Mouse (Mus musculus) forebrain, embryonic 16.5 days (tissue): Measurements from ENCODE around the gene Cldn13. TPM values are rescaled to one million over a fixed set of nuclear protein-coding genes. Genes with fewer than 3 reads are reported as not detected.

ENCODE experiments used
- ATAC-seq: fragments of 200-750 bp; cut with Nextera tagmentation; 2 replicates; pipeline ENCODE4 v1.8.0; 2017; ENCODE audit warnings: mild to moderate bottlenecking, moderate library complexity
- H3K27ac ChIP-seq: fragments of 300-500 bp; sonication (generic); 2 replicates; pipeline ENCODE4 v1.5.1; 2014; ENCODE audit warnings: low read length, control low read depth
- H3K27me3 ChIP-seq: fragments of 300-500 bp; sonication (generic); replicated peaks from 2 replicates; pipeline ENCODE4 v1.6.1; 2014; ENCODE audit warnings: low read length; ENCODE audit not compliant: control insufficient read depth, insufficient read depth
- H3K36me3 ChIP-seq: fragments of 300-500 bp; sonication (generic); 2 replicates; pipeline ENCODE4 v1.6.1; 2014; ENCODE audit not compliant: control insufficient read depth, insufficient read depth
- H3K4me1 ChIP-seq: fragments of 300-500 bp; sonication (generic); replicated peaks from 2 replicates; pipeline ENCODE4 v1.6.1; 2014; ENCODE audit warnings: low read length; ENCODE audit not compliant: control insufficient read depth, insufficient read depth
- H3K4me2 ChIP-seq: fragments of 300-500 bp; sonication (generic); 2 replicates; pipeline ENCODE4 v1.6.1; 2014; ENCODE audit warnings: mild to moderate bottlenecking, low read length, control low read depth
- H3K4me3 ChIP-seq: fragments of 300-500 bp; sonication (generic); replicated peaks from 2 replicates; pipeline ENCODE4 v1.5.1; 2014; ENCODE audit warnings: mild to moderate bottlenecking, low read length, control low read depth
- H3K9ac ChIP-seq: fragments of 300-500 bp; sonication (generic); replicated peaks from 2 replicates; pipeline ENCODE4 v1.6.1; 2014; ENCODE audit warnings: low read depth, low read length, control low read depth
- H3K9me3 ChIP-seq: fragments of 300-500 bp; sonication (generic); 2 replicates; pipeline ENCODE4 v1.6.1; 2016; ENCODE audit warnings: low read length; ENCODE audit not compliant: control insufficient read depth
- WGBS: fragments of 180-500 bp; shearing (Covaris S2); extraction: QIAGEN DNeasy Blood & Tissue Kit; methylation state at CpG from one replicate; pipeline ENCODE4 v1.1.7; 2014; 5-methylcytosine and 5-hydroxymethylcytosine counted together
- polyA plus RNA-seq: library from polyadenylated mRNA; unstranded; fragments of >200 nt; fragmentation: Nextera tagmentation; extraction: Ambion mirVana; gene quantifications from 2 replicates; pipeline ENCODE4 v1.2.1, GENCODE M21; 2015

Cldn13 gene
- polyA plus RNA-seq, 1 experiment from 2014 or later: not detected

GRCm38 (mm10) chr5:134868506-134868905 lies 46.8 kb downstream of the Cldn13 start:
- no peak for ATAC-seq
- no peaks in the 10 kb centered on the region for H3K27me3 ChIP-seq
- H3K4me1 ChIP-seq: 0 out of 2 replicates have a peak, but pooled peaks cover 3% of the 10 kb centered on the region
- whole genome bisulfite sequencing: 76% methylated on average over 5 of the region's 5 CpGs
- H3K27ac ChIP-seq: no peak overlapping the region
- H3K4me2 ChIP-seq: no peak overlapping the region
- H3K4me3 ChIP-seq: no peak overlapping the region
- no peaks in the 10 kb centered on the region for H3K9me3 ChIP-seq
- no peak overlapping the region for H3K9ac ChIP-seq
- no peaks in the 10 kb centered on the region for H3K36me3 ChIP-seq

DNA sequence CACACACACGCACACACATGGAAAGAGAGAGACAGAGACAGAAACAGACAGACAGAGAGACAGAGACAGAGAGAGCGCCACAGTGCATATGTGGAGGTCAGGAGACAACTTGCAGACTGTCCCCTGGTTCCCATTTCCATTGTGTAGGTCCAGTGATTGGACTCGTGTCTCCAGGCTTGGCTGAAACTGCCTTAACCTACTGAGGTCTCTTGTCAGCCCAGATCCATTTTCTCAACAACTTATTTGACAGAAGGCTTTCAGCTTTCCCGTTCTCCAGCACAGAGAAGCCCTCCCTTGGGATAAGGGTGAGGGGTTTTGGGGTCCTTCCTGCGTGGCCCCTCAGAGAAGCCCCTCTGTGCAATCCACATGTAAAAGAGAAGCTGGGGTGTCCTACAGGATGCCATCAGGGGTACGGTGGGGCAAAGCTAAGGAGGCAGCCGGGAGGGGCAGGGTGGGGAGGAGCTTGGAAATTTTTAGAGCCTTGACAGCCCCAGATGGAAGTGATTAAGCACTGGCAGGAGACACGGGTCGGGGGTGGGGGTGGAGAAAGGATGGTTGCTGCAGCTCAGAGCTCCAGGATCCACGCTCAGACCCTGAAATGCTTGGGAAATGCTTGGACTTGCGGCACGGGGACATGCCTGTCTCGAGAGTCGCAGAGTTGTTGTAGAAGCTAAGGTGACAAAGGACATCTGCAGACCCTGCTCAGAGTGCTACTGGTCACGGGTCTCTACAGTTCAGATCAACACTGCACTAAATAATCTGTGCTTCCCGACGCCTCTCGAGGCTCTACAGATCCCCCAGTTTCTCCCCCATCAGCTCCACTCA lies 47.8 kb downstream of the Cldn13 start:
- Histone ChIP-seq H3K27ac (no peak overlapping the region), H3K27me3 (no peaks in the 10 kb centered on the region), H3K9ac (no peak overlapping the region), H3K36me3 (no peaks in the 10 kb centered on the region), H3K4me2 (no peak overlapping the region), H3K4me1 (0 out of 2 replicates have a peak, but pooled peaks cover 3% of the 10 kb centered on the region), H3K4me3 (no peak overlapping the region), H3K9me3 (no peaks in the 10 kb centered on the region)
- no peak for ATAC-seq
- WGBS: 67% methylated on average over 18 of the region's 18 CpGs

DNA sequence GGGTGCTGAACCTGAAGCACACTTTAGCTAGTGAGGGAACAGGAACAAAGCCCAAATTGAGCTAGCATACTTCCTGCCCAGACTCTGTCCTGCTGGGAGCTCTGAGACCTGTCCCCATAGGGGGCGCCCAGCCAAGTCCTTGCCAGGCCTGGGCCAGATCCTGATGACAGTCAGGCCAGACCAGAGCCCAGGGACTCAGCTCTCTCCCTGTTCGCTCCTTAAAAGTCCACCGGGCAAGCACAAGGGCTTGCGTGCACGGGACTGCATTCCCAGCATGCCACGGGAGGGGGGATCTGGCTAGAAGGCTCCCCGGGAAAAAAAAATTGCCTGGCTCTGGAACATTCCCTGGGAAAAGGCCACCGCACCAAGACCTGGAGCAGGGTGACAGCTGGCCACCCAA lies 50.2 kb downstream of the Cldn13 start:
- WGBS: 59% methylated on average over 8 of the region's 8 CpGs
- no peaks in the 10 kb centered on the region for H3K27me3 ChIP-seq
- no peak for ATAC-seq

More for the DNA sequence above, 50.2 kb downstream of the Cldn13 start:
- 0 out of 2 replicates have a peak, but pooled peaks cover 3% of the 10 kb centered on the region for H3K4me1 ChIP-seq
- no peak overlapping the region for H3K4me2 ChIP-seq
- H3K27ac ChIP-seq: no peak overlapping the region
- no peak overlapping the region for H3K4me3 ChIP-seq
- H3K9me3 ChIP-seq: no peaks in the 10 kb centered on the region
- no peak overlapping the region for H3K9ac ChIP-seq
- no peaks in the 10 kb centered on the region for H3K36me3 ChIP-seq

Other genes starting within 250 kb of the Cldn13 start
- gene Limk1, start 226.9 kb downstream of the Cldn13 start, polyA plus RNA-seq: 15.2 and 19.0 TPM in 2 replicates
- 8.3 and 10.9 TPM in 2 replicates for gene Eln, start 168.2 kb downstream of the Cldn13 start, polyA plus RNA-seq
- gene Tmem270, start 8.8 kb downstream of the Cldn13 start, polyA plus RNA-seq: not detected in 2 replicates
- gene Mettl27, start 16.8 kb upstream of the Cldn13 start, polyA plus RNA-seq: 8.4 and 10.6 TPM in 2 replicates
- gene Cldn4, start 31.4 kb upstream of the Cldn13 start, polyA plus RNA-seq: not detected in 2 replicates
- gene Cldn3, start 70.7 kb upstream of the Cldn13 start, polyA plus RNA-seq: 13.0 and 13.6 TPM in 2 replicates
- gene Abhd11, start 93.6 kb upstream of the Cldn13 start, polyA plus RNA-seq: 70.6 and 78.0 TPM in 2 replicates
- 81.6 and 110 TPM in 2 replicates for gene Stx1a, start 108.0 kb upstream of the Cldn13 start, polyA plus RNA-seq
- gene Dnajc30, start 148.7 kb upstream of the Cldn13 start, polyA plus RNA-seq: 35.2 and 40.4 TPM in 2 replicates
- gene Bud23, start 149.4 kb upstream of the Cldn13 start, polyA plus RNA-seq: 81.9 and 96.3 TPM in 2 replicates
- 27.2 and 27.7 TPM in 2 replicates for gene Vps37d, start 162.7 kb upstream of the Cldn13 start, polyA plus RNA-seq
- gene Mlxipl, start 174.4 kb upstream of the Cldn13 start, polyA plus RNA-seq: 0.68 and 0.76 TPM in 2 replicates
- 19.2 and 22.0 TPM in 2 replicates for gene Tbl2, start 234.1 kb upstream of the Cldn13 start, polyA plus RNA-seq